Mouse (Mus musculus): ENCODE data around the gene Egf. TPM values are rescaled to one million over a fixed set of nuclear protein-coding genes. Genes with fewer than 3 reads are reported as not detected.

The Egf gene
- polyA plus RNA-seq, 1 experiment from 2014 or later, result 0.95 TPM

GRCm38 (mm10) chr3:129744803-129745202 is 10.3 kb downstream of the Egf start:
- Histone ChIP-seq H3K27me3 (replicated peaks) (no peaks in the 10 kb centered on the region), H3K9me3 (replicated peaks) (no peaks in the 10 kb centered on the region), H3K4me2 (no peak overlapping the region), H3K9ac (no peak overlapping the region), H3K4me3 (no peak overlapping the region), H3K36me3 (no peaks in the 10 kb centered on the region), H3K27ac (no peak overlapping the region), H3K4me1 (no peaks in the 10 kb centered on the region)
- no peak for ATAC-seq
- WGBS (ENCODE audit: insufficient replicate concordance), result 47% methylated on average over 8 of the region's 8 CpGs

GRCm38 (mm10) chr3:129742781-129743180 is 12.3 kb downstream of the Egf start:
- H3K27ac ChIP-seq, result no peak overlapping the region
- ATAC-seq, result no peak

GRCm38 (mm10) chr3:129738291-129739183 is 16.6 kb downstream of the Egf start:
- no peak for ATAC-seq

More at GRCm38 (mm10) chr3:129742781-129743180, 12.3 kb downstream of the Egf start:
- 55% methylated on average over 6 of the region's 6 CpGs for WGBS (ENCODE audit: insufficient replicate concordance)
- Histone ChIP-seq H3K4me3 (no peak overlapping the region), H3K9ac (no peak overlapping the region), H3K4me2 (no peak overlapping the region), H3K36me3 (no peaks in the 10 kb centered on the region), H3K4me1 (no peaks in the 10 kb centered on the region), H3K27me3 (replicated peaks) (no peaks in the 10 kb centered on the region), H3K9me3 (replicated peaks) (no peaks in the 10 kb centered on the region)

GRCm38 (mm10) chr3:129731636-129732035 is 23.5 kb downstream of the Egf start:
- no peak overlapping the region for H3K4me2 ChIP-seq
- no peak overlapping the region for H3K9ac ChIP-seq
- H3K36me3 ChIP-seq, result no peaks in the 10 kb centered on the region
- no peak for ATAC-seq
- no peaks in the 10 kb centered on the region for H3K9me3 ChIP-seq (replicated peaks)
- no peak overlapping the region for H3K4me3 ChIP-seq
- no peak overlapping the region for H3K27ac ChIP-seq
- H3K4me1 ChIP-seq, result no peaks in the 10 kb centered on the region
- H3K27me3 ChIP-seq (replicated peaks), result peaks cover 4% of the 10 kb centered on the region; the same call in 1 of the 2 replicates
- WGBS (ENCODE audit: insufficient replicate concordance), result 66% methylated on average over 6 of the region's 6 CpGs

More at GRCm38 (mm10) chr3:129738291-129739183, 16.6 kb downstream of the Egf start:
- H3K27me3 ChIP-seq (replicated peaks), result no peaks in the 10 kb centered on the region
- no peaks in the 10 kb centered on the region for H3K4me1 ChIP-seq
- no peak overlapping the region for H3K27ac ChIP-seq
- H3K4me3 ChIP-seq, result no peak overlapping the region
- no peak overlapping the region for H3K4me2 ChIP-seq
- no peaks in the 10 kb centered on the region for H3K36me3 ChIP-seq
- H3K9me3 ChIP-seq (replicated peaks), result no peaks in the 10 kb centered on the region
- 65% methylated on average over 16 of the region's 16 CpGs for WGBS (ENCODE audit: insufficient replicate concordance)
- no peak overlapping the region for H3K9ac ChIP-seq

- H3K9me3 ChIP-seq (replicated peaks), result no peaks in the 10 kb centered on the region
These were observed 24.7 kb downstream of the Egf start for GRCm38 (mm10) chr3:129730426-129730825.

GRCm38 (mm10) chr3:129729916-129730315 is 25.2 kb downstream of the Egf start:
- ATAC-seq, result no peak
- Histone ChIP-seq H3K36me3 (no peaks in the 10 kb centered on the region), H3K27me3 (replicated peaks) (peaks cover 4% of the 10 kb centered on the region; the same call in 1 of the 2 replicates), H3K4me2 (no peak overlapping the region), H3K4me1 (peaks cover 10% of the 10 kb centered on the region), H3K27ac (no peak overlapping the region), H3K4me3 (no peak overlapping the region), H3K9me3 (replicated peaks) (no peaks in the 10 kb centered on the region), H3K9ac (no peak overlapping the region)
- WGBS (ENCODE audit: insufficient replicate concordance), result 50% methylated on average over 5 of the region's 5 CpGs

More at GRCm38 (mm10) chr3:129730426-129730825, 24.7 kb downstream of the Egf start:
- peaks cover 10% of the 10 kb centered on the region for H3K4me1 ChIP-seq
- peaks cover 4% of the 10 kb centered on the region; the same call in 1 of the 2 replicates for H3K27me3 ChIP-seq (replicated peaks)
- no peak overlapping the region for H3K27ac ChIP-seq
- H3K9ac ChIP-seq, result no peak overlapping the region
- no peak overlapping the region for H3K4me2 ChIP-seq
- H3K4me3 ChIP-seq, result no peak overlapping the region
- ATAC-seq, result no peak
- no peaks in the 10 kb centered on the region for H3K36me3 ChIP-seq
- WGBS (ENCODE audit: insufficient replicate concordance), result 20% methylated on average over 8 of the region's 8 CpGs

- ATAC-seq, result no peak
- Histone ChIP-seq H3K4me2 (peak overlapping the region; percentile 82), H3K9me3 (replicated peaks) (no peaks in the 10 kb centered on the region), H3K9ac (no peak overlapping the region), H3K27ac (no peak overlapping the region), H3K27me3 (replicated peaks) (no peaks in the 10 kb centered on the region), H3K4me3 (peak overlapping the region; percentile 67), H3K36me3 (no peaks in the 10 kb centered on the region), H3K4me1 (peaks cover 20% of the 10 kb centered on the region)
- 76% methylated on average over 5 of the region's 5 CpGs for WGBS (ENCODE audit: insufficient replicate concordance)
These were observed 29.5 kb downstream of the Egf start for GRCm38 (mm10) chr3:129725592-129725991.

- Histone ChIP-seq H3K9me3 (replicated peaks) (no peaks in the 10 kb centered on the region), H3K27ac (peak overlapping the region; percentile 47), H3K4me2 (peak overlapping the region; percentile 82), H3K4me1 (peaks cover 20% of the 10 kb centered on the region), H3K9ac (peak overlapping the region; percentile 65), H3K27me3 (replicated peaks) (no peaks in the 10 kb centered on the region), H3K4me3 (peak overlapping the region; percentile 67), H3K36me3 (no peaks in the 10 kb centered on the region)
- ATAC-seq, result peak; percentile 99
- WGBS (ENCODE audit: insufficient replicate concordance), result 3% methylated on average over 24 of the region's 24 CpGs
These were observed 30.1 kb downstream of the Egf start for GRCm38 (mm10) chr3:129724961-129725501.

GRCm38 (mm10) chr3:129724505-129724904 is 30.6 kb downstream of the Egf start:
- H3K9ac ChIP-seq, result peak overlapping the region; percentile 65
- H3K27me3 ChIP-seq (replicated peaks), result no peaks in the 10 kb centered on the region
- H3K36me3 ChIP-seq, result no peaks in the 10 kb centered on the region
- peak overlapping the region; percentile 67 for H3K4me3 ChIP-seq
- no peaks in the 10 kb centered on the region for H3K9me3 ChIP-seq (replicated peaks)
- H3K4me2 ChIP-seq, result peak overlapping the region; percentile 82
- WGBS (ENCODE audit: insufficient replicate concordance), result 53% methylated on average over 5 of the region's 5 CpGs
- peaks cover 20% of the 10 kb centered on the region for H3K4me1 ChIP-seq
- H3K27ac ChIP-seq, result peak overlapping the region; percentile 47; the same call in 1 of the 2 replicates
- ATAC-seq, result no peak

- 61% methylated on average over 4 of the region's 4 CpGs for WGBS (ENCODE audit: insufficient replicate concordance)
- Histone ChIP-seq H3K27ac (no peak overlapping the region), H3K4me2 (no peak overlapping the region), H3K36me3 (no peaks in the 10 kb centered on the region), H3K27me3 (replicated peaks) (no peaks in the 10 kb centered on the region), H3K9ac (no peak overlapping the region), H3K9me3 (replicated peaks) (no peaks in the 10 kb centered on the region), H3K4me1 (peaks cover 20% of the 10 kb centered on the region), H3K4me3 (no peak overlapping the region)
- ATAC-seq, result no peak
These were observed 31.8 kb downstream of the Egf start for GRCm38 (mm10) chr3:129723311-129723710.

GRCm38 (mm10) chr3:129714542-129715145 is 40.5 kb downstream of the Egf start:
- Histone ChIP-seq H3K4me3 (no peak overlapping the region), H3K27ac (no peak overlapping the region), H3K4me2 (no peak overlapping the region), H3K27me3 (replicated peaks) (no peaks in the 10 kb centered on the region), H3K9ac (no peak overlapping the region), H3K36me3 (peaks cover 19% of the 10 kb centered on the region), H3K4me1 (no peaks in the 10 kb centered on the region), H3K9me3 (replicated peaks) (no peaks in the 10 kb centered on the region)
- WGBS (ENCODE audit: insufficient replicate concordance), result 69% methylated on average over 15 of the region's 15 CpGs
- ATAC-seq, result no peak

GRCm38 (mm10) chr3:129708157-129708556 is 47.0 kb downstream of the Egf start:
- no peak for ATAC-seq

More at GRCm38 (mm10) chr3:129708157-129708556, 47.0 kb downstream of the Egf start:
- 20% methylated on average over 5 of the region's 5 CpGs for WGBS (ENCODE audit: insufficient replicate concordance)
- no peaks in the 10 kb centered on the region for H3K4me1 ChIP-seq
- H3K27me3 ChIP-seq (replicated peaks), result no peaks in the 10 kb centered on the region
- no peak overlapping the region for H3K9ac ChIP-seq
- no peaks in the 10 kb centered on the region for H3K9me3 ChIP-seq (replicated peaks)
- H3K4me3 ChIP-seq, result no peak overlapping the region
- no peaks in the 10 kb centered on the region; the same call in 1 of the 2 replicates for H3K36me3 ChIP-seq
- no peak overlapping the region for H3K4me2 ChIP-seq
- H3K27ac ChIP-seq, result no peak overlapping the region

Data from liver, embryonic 12.5 days (tissue).